Mouse (Mus musculus) bone marrow macrophage, adult 2 months (primary cell): ENCODE measurements at regions not wholly inside any gene's neighbourhood (a gene's known extent, or its start where the extent isn't known, plus 50 kb on each side); places are given as distances from the start of the nearest gene placed in this dataset.

ENCODE experiments used
- CTCF ChIP-seq: IDR thresholded peaks from 2 replicates; pipeline ENCODE4 v1.5.1; 2012; ENCODE audit warnings: low read depth, mild to moderate bottlenecking, low read length, moderate library complexity
- POLR2A ChIP-seq: IDR thresholded peaks from 2 replicates; pipeline ENCODE4 v1.6.1; 2012; ENCODE audit warnings: mild to moderate bottlenecking, low read depth, low read length, borderline replicate concordance

- TF ChIP-seq CTCF (no peak), POLR2A (no peak)
These were observed 256.8 kb downstream of the 4933412E24Rik start for GRCm38 (mm10) chr15:59759566-59759965.
